Mouse (Mus musculus) megakaryocyte, embryonic 14.5 days (primary cell): Measurements from ENCODE around the gene Pcna.

Experiments
- FLI1 ChIP-seq: IDR thresholded peaks from 2 replicates; pipeline ENCODE4 v1.6.1; 2012; ENCODE audit warnings: low read length, inconsistent platforms, mixed read lengths
- GATA1 ChIP-seq: IDR thresholded peaks from 3 replicates; pipeline ENCODE4 v1.6.1; 2012; ENCODE audit warnings: mixed read lengths, low read length, inconsistent platforms, borderline replicate concordance

GRCm38 (mm10) chr2:132284492-132285139, 31.5 kb upstream of the Pcna start:
- TF ChIP-seq GATA1 (no peak), FLI1 (no peak)
